Mouse (Mus musculus): Measurements from ENCODE around the gene Irgm2.

DNA sequence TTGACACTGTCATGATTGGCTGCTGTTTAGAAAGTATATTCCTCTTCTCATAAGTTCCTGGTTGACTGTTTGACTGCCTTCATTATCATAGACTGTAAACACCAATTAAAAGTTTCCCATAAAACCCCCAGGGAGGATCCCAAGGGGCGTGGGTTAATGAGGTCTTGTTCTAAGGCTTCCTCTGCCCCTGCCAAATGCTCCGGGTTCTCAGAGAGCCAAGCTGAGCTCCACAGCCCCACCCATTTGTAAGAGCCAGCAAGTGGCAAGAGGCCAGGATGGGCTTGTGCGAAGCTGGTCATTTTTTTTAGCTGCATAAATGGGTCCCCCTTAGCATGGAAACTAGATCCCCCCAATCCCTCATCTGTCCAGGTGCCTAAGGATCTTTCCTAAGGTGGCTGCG is 47.9 kb downstream of the Irgm2 start:
- TF ChIP-seq MAX (IDR thresholded peaks at IDR 0.05) (no peak), CTCF (IDR thresholded peaks at IDR 0.05; ENCODE audit: control insufficient read depth, insufficient read depth, insufficient read length) (no peak)

Data from C2C12 (cell line).